Mouse (Mus musculus) CH12.LX (cell line): ENCODE measurements around the gene Il1rl2. TPM values are rescaled to one million over a fixed set of nuclear protein-coding genes. Genes with fewer than 3 reads are reported as not detected.

Source experiments
- DNase-seq: peaks from one replicate; pipeline ENCODE4 v3.0.0-alpha.2; 2013; ENCODE audit errors: extremely low read depth
- H3K27ac ChIP-seq: 2 replicates; pipeline ENCODE4 v1.5.1; 2012; ENCODE audit warnings: low read depth, mild to moderate bottlenecking, control low read depth, moderate library complexity; ENCODE audit not compliant: insufficient read depth
- H3K27me3 ChIP-seq: replicated peaks from 2 replicates; pipeline ENCODE3; 2012; ENCODE audit warnings: inconsistent platforms
- H3K36me3 ChIP-seq, 2 experiments: replicated peaks in 1 of 2; 2 replicates each; pipeline versions ENCODE3 to v1.6.1; 2012; ENCODE audit warnings: inconsistent platforms in 1 of 2, low read length in 1 of 2, mild to moderate bottlenecking in 1 of 2, mixed read lengths in 1 of 2, moderate library complexity in 1 of 2; ENCODE audit not compliant: control insufficient read depth in 1 of 2, insufficient read depth in 1 of 2
- H3K4me1 ChIP-seq, 2 experiments: 2 replicates each; pipeline ENCODE4 v1.6.1; 2012; ENCODE audit warnings: inconsistent platforms in 1 of 2, moderate library complexity in 1 of 2; ENCODE audit not compliant: insufficient read depth in 2 of 2, control insufficient read depth in 1 of 2
- H3K4me2 ChIP-seq: 2 replicates; pipeline ENCODE4 v1.6.1; 2012; ENCODE audit warnings: low read depth, mild to moderate bottlenecking, control low read depth; ENCODE audit not compliant: poor library complexity, insufficient read depth, severe bottlenecking
- H3K4me3 ChIP-seq, 3 experiments: fragments of 150-350 bp in 1 of 3; sonication (generic) in 1 of 3; replicated peaks in 1 of 3; 2 replicates each; pipeline versions ENCODE3 to v1.5.1; 2011 to 2012; ENCODE audit warnings: low read depth in 2 of 3, low read length in 2 of 3, mild to moderate bottlenecking in 2 of 3, moderate library complexity in 2 of 3, control low read depth in 1 of 3, improper control_type of control experiment in 1 of 3, inconsistent platforms in 1 of 3, mixed read lengths in 1 of 3; ENCODE audit not compliant: poor library complexity in 1 of 3
- H3K79me2 ChIP-seq: replicated peaks from 2 replicates; pipeline ENCODE4 v1.6.1; 2012; ENCODE audit warnings: mild to moderate bottlenecking, moderate library complexity; ENCODE audit not compliant: control insufficient read depth, poor library complexity, insufficient read depth, severe bottlenecking; ENCODE audit errors: extremely low read depth
- H3K9ac ChIP-seq: 2 replicates; pipeline ENCODE4 v1.6.1; 2012; ENCODE audit warnings: low read depth, mild to moderate bottlenecking, control low read depth, moderate library complexity; ENCODE audit not compliant: insufficient read depth
- H3K9me3 ChIP-seq: replicated peaks from 2 replicates; pipeline ENCODE3; 2012; ENCODE audit warnings: low read length, inconsistent platforms, mixed read lengths
- BHLHE40 ChIP-seq: IDR thresholded peaks from 2 replicates; pipeline ENCODE4 v1.6.1; 2011; ENCODE audit warnings: mild to moderate bottlenecking, low read depth, low read length, improper control_type of control experiment
- CTCF ChIP-seq, 2 experiments: IDR thresholded peaks in 1 of 2; conservative IDR thresholded peaks in 1 of 2; 2 replicates each; pipeline ENCODE4 v1.5.1; 2011 to 2012; ENCODE audit warnings: low read depth in 2 of 2, low read length in 2 of 2, improper control_type of control experiment in 1 of 2, inconsistent platforms in 1 of 2, mild to moderate bottlenecking in 1 of 2, moderate library complexity in 1 of 2
- E2F4 ChIP-seq: IDR thresholded peaks from 2 replicates; pipeline ENCODE4 v1.6.1; 2011; ENCODE audit warnings: low read depth, low read length, improper control_type of control experiment; ENCODE audit not compliant: insufficient replicate concordance
- ELF1 ChIP-seq: IDR thresholded peaks from 2 replicates; pipeline ENCODE4 v1.6.1; 2014; ENCODE audit warnings: low read depth, mild to moderate bottlenecking, inconsistent platforms, low read length, improper control_type of control experiment
- GABPA ChIP-seq: IDR thresholded peaks from 2 replicates; pipeline ENCODE4 v1.6.1; 2012; ENCODE audit warnings: low read depth, low read length, improper control_type of control experiment, inconsistent platforms; ENCODE audit not compliant: insufficient replicate concordance
- HCFC1 ChIP-seq: IDR thresholded peaks from 2 replicates; pipeline ENCODE4 v1.6.1; 2012; ENCODE audit warnings: low read depth, mild to moderate bottlenecking, inconsistent platforms, low read length, improper control_type of control experiment
- IRF4 ChIP-seq: IDR thresholded peaks from 2 replicates; pipeline ENCODE4 v1.6.1; 2014; ENCODE audit warnings: low read depth, mild to moderate bottlenecking, inconsistent platforms, low read length, improper control_type of control experiment
- JUN ChIP-seq: IDR thresholded peaks from 2 replicates; pipeline ENCODE4 v1.6.1; 2011; ENCODE audit warnings: low read depth, mild to moderate bottlenecking, low read length, improper control_type of control experiment, moderate library complexity; ENCODE audit not compliant: insufficient read depth
- KAT2A ChIP-seq: IDR thresholded peaks from 2 replicates; pipeline ENCODE4 v1.6.1; 2012; ENCODE audit warnings: low read length, improper control_type of control experiment, inconsistent platforms; ENCODE audit not compliant: insufficient replicate concordance
- MAFK ChIP-seq: IDR thresholded peaks from 2 replicates; pipeline ENCODE4 v1.6.1; 2011; ENCODE audit warnings: low read length, improper control_type of control experiment; ENCODE audit not compliant: insufficient replicate concordance
- MAZ ChIP-seq: IDR thresholded peaks from 2 replicates; pipeline ENCODE4 v1.6.1; 2012; ENCODE audit warnings: low read depth, mild to moderate bottlenecking, inconsistent platforms, low read length, improper control_type of control experiment, moderate library complexity
- MEF2A ChIP-seq: IDR thresholded peaks from 2 replicates; pipeline ENCODE4 v1.6.1; 2014; ENCODE audit warnings: low read depth, mild to moderate bottlenecking, inconsistent platforms, low read length, improper control_type of control experiment, borderline replicate concordance
- MYC ChIP-seq: IDR thresholded peaks from 2 replicates; pipeline ENCODE4 v1.6.1; 2011; ENCODE audit warnings: low read depth, mild to moderate bottlenecking, improper control_type of control experiment, low read length
- NELFE ChIP-seq: IDR thresholded peaks from 2 replicates; pipeline ENCODE4 v1.6.1; 2011; ENCODE audit warnings: low read depth, low read length, improper control_type of control experiment
- NRF1 ChIP-seq: IDR thresholded peaks from 2 replicates; pipeline ENCODE4 v1.6.1; 2014; ENCODE audit warnings: low read depth, mild to moderate bottlenecking, inconsistent platforms, low read length, improper control_type of control experiment, moderate library complexity
- POLR2A ChIP-seq: IDR thresholded peaks from 2 replicates; pipeline ENCODE4 v1.6.1; 2011; ENCODE audit warnings: low read depth, mild to moderate bottlenecking, improper control_type of control experiment, low read length
- POLR2AphosphoS2 ChIP-seq: IDR thresholded peaks from 2 replicates; pipeline ENCODE4 v1.6.1; 2011; ENCODE audit warnings: low read depth, low read length, improper control_type of control experiment
- RAD21 ChIP-seq: IDR thresholded peaks from 2 replicates; pipeline ENCODE4 v1.6.1; 2011; ENCODE audit warnings: low read depth, mild to moderate bottlenecking, low read length, improper control_type of control experiment, moderate library complexity
- RCOR1 ChIP-seq: conservative IDR thresholded peaks from 2 replicates; pipeline ENCODE4 v1.6.1; 2012; ENCODE audit warnings: low read depth, mild to moderate bottlenecking, inconsistent platforms, low read length, improper control_type of control experiment
- TBP ChIP-seq: conservative IDR thresholded peaks from 2 replicates; pipeline ENCODE4 v1.6.1; 2011; ENCODE audit warnings: low read depth, low read length, improper control_type of control experiment
- TCF12 ChIP-seq: IDR thresholded peaks from 2 replicates; pipeline ENCODE4 v1.6.1; 2014; ENCODE audit warnings: low read depth, mild to moderate bottlenecking, inconsistent platforms, low read length, improper control_type of control experiment
- USF2 ChIP-seq: conservative IDR thresholded peaks from 2 replicates; pipeline ENCODE4 v1.6.1; 2011; ENCODE audit warnings: low read depth, low read length, improper control_type of control experiment
- ZC3H11A ChIP-seq: IDR thresholded peaks from 2 replicates; pipeline ENCODE4 v1.6.1; 2012; ENCODE audit warnings: low read depth, mild to moderate bottlenecking, inconsistent platforms, low read length, improper control_type of control experiment
- ZNF384 ChIP-seq: IDR thresholded peaks from 2 replicates; pipeline ENCODE4 v1.6.1; 2012; ENCODE audit warnings: low read depth, low read length, improper control_type of control experiment, inconsistent platforms
- dilution Hi-C: fragments of 300-500 bp; cut with MboI; formaldehyde crosslinking; loops from 2 replicates; pipeline ENCODE4 v1.14.3; 2020; ENCODE audit warnings: low sequenced_read_pairs; ENCODE audit not compliant: extremely low pct_unique_long_range_greater_than_20kb, extremely low pct_ligation_motif_present
- in situ Hi-C: fragments of 300-500 bp; cut with MboI; formaldehyde crosslinking; loops from 3 replicates; pipeline ENCODE4 v1.14.3; 2019; ENCODE audit warnings: low sequenced_read_pairs, low pct_ligation_motif_present, low pct_unique_long_range_greater_than_20kb, mixed read lengths
- polyA plus RNA-seq: library from polyadenylated mRNA; unstranded; fragments of >175 nt; gene quantifications from 2 replicates; pipeline ENCODE4 v1.2.1, GENCODE M21; 2012; ENCODE audit warnings: low read depth; ENCODE audit not compliant: insufficient read length
- total RNA-seq, 2 experiments: library from RNA; depleted of rRNA; stranded (reverse); fragments of 300-350 nt in 1 of 2; fragments of >200 nt in 1 of 2; gene quantifications; 2 replicates each; pipeline ENCODE4 v1.2.3; 2012 to 2014

The Il1rl2 gene
- total and polyA plus RNA-seq, 3 experiments: not detected

- TF ChIP-seq MAZ (no peak), E2F4 (no peak)
- in situ Hi-C loops (no loop called here), dilution Hi-C loops (no loop called here)
- no peak overlapping the region for H3K27ac ChIP-seq
- no peak overlapping the region for H3K9ac ChIP-seq
- H3K9me3 ChIP-seq: no peaks in the 10 kb centered on the region
- no peaks in the 10 kb centered on the region for H3K79me2 ChIP-seq
- no peak overlapping the region for H3K4me3 ChIP-seq
- no peak for DNase-seq
- H3K36me3 ChIP-seq: no peaks in the 10 kb centered on the region
- no peaks in the 10 kb centered on the region for H3K27me3 ChIP-seq
- H3K4me2 ChIP-seq: no peak overlapping the region
- peaks cover 3 to 29% of the 10 kb centered on the region in 2 experiments; a peak in 3 of 4 replicates for H3K4me1 ChIP-seq
Observed at GRCm38 (mm10) chr1:40358771-40359181, 34.4 kb downstream of the Il1rl2 start.

GRCm38 (mm10) chr1:40359731-40360130 lies 35.3 kb downstream of the Il1rl2 start:
- Histone ChIP-seq H3K4me3 (no peak overlapping the region), H3K36me3 (no peaks in the 10 kb centered on the region), H3K4me1 (peaks cover 3 to 26% of the 10 kb centered on the region in 2 experiments; a peak in 3 of 4 replicates), H3K27ac (no peak overlapping the region), H3K9me3 (no peaks in the 10 kb centered on the region), H3K79me2 (no peaks in the 10 kb centered on the region), H3K27me3 (no peaks in the 10 kb centered on the region), H3K9ac (no peak overlapping the region), H3K4me2 (no peak overlapping the region)
- no peak for DNase-seq
- TF ChIP-seq USF2 (no peak), POLR2A (no peak), KAT2A (no peak), MEF2A (no peak), GABPA (no peak), NELFE (no peak), CTCF (conservative IDR thresholded peaks at IDR 0.05 in 1 of 2, IDR thresholded peaks at IDR 0.05 in 1 of 2; ENCODE audit: low read depth in 2 of 2, low read length in 2 of 2) (no peak), RCOR1 (no peak), ELF1 (no peak), POLR2AphosphoS2 (no peak), NRF1 (no peak), E2F4 (no peak)
- dilution Hi-C loops: no loop called here
- in situ Hi-C loops: no loop called here

- Histone ChIP-seq H3K4me3 (no peak overlapping the region), H3K27ac (no peak overlapping the region), H3K4me2 (no peak overlapping the region), H3K4me1 (peaks cover 3 to 21% of the 10 kb centered on the region in 2 experiments; a peak in 3 of 4 replicates), H3K9ac (no peak overlapping the region), H3K79me2 (no peaks in the 10 kb centered on the region), H3K36me3 (no peaks in the 10 kb centered on the region), H3K9me3 (no peaks in the 10 kb centered on the region), H3K27me3 (no peaks in the 10 kb centered on the region)
- TF ChIP-seq MAZ (no peak), TCF12 (no peak), ELF1 (no peak), JUN (no peak), MEF2A (no peak), E2F4 (no peak), POLR2A (no peak), TBP (no peak), BHLHE40 (no peak), HCFC1 (no peak), ZNF384 (no peak), IRF4 (no peak), POLR2AphosphoS2 (no peak), MYC (no peak), MAFK (no peak), RAD21 (no peak), ZC3H11A (no peak)
- dilution Hi-C loops: no loop called here
- in situ Hi-C loops: no loop called here
- no peak for DNase-seq
Observed at GRCm38 (mm10) chr1:40360969-40361368, 36.6 kb downstream of the Il1rl2 start.
